Mouse (Mus musculus) CH12.LX (cell line): ENCODE measurements at regions not wholly inside any gene's neighbourhood (a gene's known extent, or its start where the extent isn't known, plus 50 kb on each side); places are given as distances from the start of the nearest gene placed in this dataset.

ENCODE experiments used
- DNase-seq: peaks from one replicate; pipeline ENCODE4 v3.0.0-alpha.2; 2013; ENCODE audit errors: extremely low read depth
- H3K27ac ChIP-seq: 2 replicates; pipeline ENCODE4 v1.5.1; 2012; ENCODE audit warnings: low read depth, mild to moderate bottlenecking, control low read depth, moderate library complexity; ENCODE audit not compliant: insufficient read depth
- H3K27me3 ChIP-seq: replicated peaks from 2 replicates; pipeline ENCODE3; 2012; ENCODE audit warnings: inconsistent platforms
- H3K36me3 ChIP-seq, 2 experiments: replicated peaks in 1 of 2; 2 replicates each; pipeline versions ENCODE3 to v1.6.1; 2012; ENCODE audit warnings: inconsistent platforms in 1 of 2, low read length in 1 of 2, mild to moderate bottlenecking in 1 of 2, mixed read lengths in 1 of 2, moderate library complexity in 1 of 2; ENCODE audit not compliant: control insufficient read depth in 1 of 2, insufficient read depth in 1 of 2
- H3K4me1 ChIP-seq, 2 experiments: 2 replicates each; pipeline ENCODE4 v1.6.1; 2012; ENCODE audit warnings: inconsistent platforms in 1 of 2, moderate library complexity in 1 of 2; ENCODE audit not compliant: insufficient read depth in 2 of 2, control insufficient read depth in 1 of 2
- H3K4me2 ChIP-seq: 2 replicates; pipeline ENCODE4 v1.6.1; 2012; ENCODE audit warnings: low read depth, mild to moderate bottlenecking, control low read depth; ENCODE audit not compliant: poor library complexity, insufficient read depth, severe bottlenecking
- H3K4me3 ChIP-seq, 3 experiments: fragments of 150-350 bp in 1 of 3; sonication (generic) in 1 of 3; replicated peaks in 1 of 3; 2 replicates each; pipeline versions ENCODE3 to v1.5.1; 2011 to 2012; ENCODE audit warnings: low read depth in 2 of 3, low read length in 2 of 3, mild to moderate bottlenecking in 2 of 3, moderate library complexity in 2 of 3, control low read depth in 1 of 3, improper control_type of control experiment in 1 of 3, inconsistent platforms in 1 of 3, mixed read lengths in 1 of 3; ENCODE audit not compliant: poor library complexity in 1 of 3
- H3K79me2 ChIP-seq: replicated peaks from 2 replicates; pipeline ENCODE4 v1.6.1; 2012; ENCODE audit warnings: mild to moderate bottlenecking, moderate library complexity; ENCODE audit not compliant: control insufficient read depth, poor library complexity, insufficient read depth, severe bottlenecking; ENCODE audit errors: extremely low read depth
- H3K9ac ChIP-seq: 2 replicates; pipeline ENCODE4 v1.6.1; 2012; ENCODE audit warnings: low read depth, mild to moderate bottlenecking, control low read depth, moderate library complexity; ENCODE audit not compliant: insufficient read depth
- H3K9me3 ChIP-seq: replicated peaks from 2 replicates; pipeline ENCODE3; 2012; ENCODE audit warnings: low read length, inconsistent platforms, mixed read lengths
- BHLHE40 ChIP-seq: IDR thresholded peaks from 2 replicates; pipeline ENCODE4 v1.6.1; 2011; ENCODE audit warnings: mild to moderate bottlenecking, low read depth, low read length, improper control_type of control experiment
- CHD2 ChIP-seq: IDR thresholded peaks from 2 replicates; pipeline ENCODE4 v1.6.1; 2011; ENCODE audit warnings: low read length, improper control_type of control experiment
- CTCF ChIP-seq, 2 experiments: IDR thresholded peaks in 1 of 2; conservative IDR thresholded peaks in 1 of 2; 2 replicates each; pipeline ENCODE4 v1.5.1; 2011 to 2012; ENCODE audit warnings: low read depth in 2 of 2, low read length in 2 of 2, improper control_type of control experiment in 1 of 2, inconsistent platforms in 1 of 2, mild to moderate bottlenecking in 1 of 2, moderate library complexity in 1 of 2
- E2F4 ChIP-seq: IDR thresholded peaks from 2 replicates; pipeline ENCODE4 v1.6.1; 2011; ENCODE audit warnings: low read depth, low read length, improper control_type of control experiment; ENCODE audit not compliant: insufficient replicate concordance
- EP300 ChIP-seq: IDR thresholded peaks from 2 replicates; pipeline ENCODE4 v1.6.1; 2011; ENCODE audit warnings: low read length, improper control_type of control experiment
- ETS1 ChIP-seq: conservative IDR thresholded peaks from 2 replicates; pipeline ENCODE4 v1.6.1; 2012; ENCODE audit warnings: low read depth, mild to moderate bottlenecking, inconsistent platforms, low read length, improper control_type of control experiment, moderate library complexity
- HCFC1 ChIP-seq: IDR thresholded peaks from 2 replicates; pipeline ENCODE4 v1.6.1; 2012; ENCODE audit warnings: low read depth, mild to moderate bottlenecking, inconsistent platforms, low read length, improper control_type of control experiment
- JUN ChIP-seq: IDR thresholded peaks from 2 replicates; pipeline ENCODE4 v1.6.1; 2011; ENCODE audit warnings: low read depth, mild to moderate bottlenecking, low read length, improper control_type of control experiment, moderate library complexity; ENCODE audit not compliant: insufficient read depth
- JUND ChIP-seq: conservative IDR thresholded peaks from 2 replicates; pipeline ENCODE4 v1.6.1; 2011; ENCODE audit warnings: low read depth, low read length, improper control_type of control experiment
- KAT2A ChIP-seq: IDR thresholded peaks from 2 replicates; pipeline ENCODE4 v1.6.1; 2012; ENCODE audit warnings: low read length, improper control_type of control experiment, inconsistent platforms; ENCODE audit not compliant: insufficient replicate concordance
- MAX ChIP-seq: IDR thresholded peaks from 2 replicates; pipeline ENCODE4 v1.6.1; 2011; ENCODE audit warnings: low read length, improper control_type of control experiment
- MXI1 ChIP-seq: IDR thresholded peaks from 2 replicates; pipeline ENCODE4 v1.6.1; 2011; ENCODE audit warnings: mild to moderate bottlenecking, low read depth, low read length, improper control_type of control experiment
- MYC ChIP-seq: IDR thresholded peaks from 2 replicates; pipeline ENCODE4 v1.6.1; 2011; ENCODE audit warnings: low read depth, mild to moderate bottlenecking, improper control_type of control experiment, low read length
- NRF1 ChIP-seq: IDR thresholded peaks from 2 replicates; pipeline ENCODE4 v1.6.1; 2014; ENCODE audit warnings: low read depth, mild to moderate bottlenecking, inconsistent platforms, low read length, improper control_type of control experiment, moderate library complexity
- POLR2AphosphoS2 ChIP-seq: IDR thresholded peaks from 2 replicates; pipeline ENCODE4 v1.6.1; 2011; ENCODE audit warnings: low read depth, low read length, improper control_type of control experiment
- RCOR1 ChIP-seq: conservative IDR thresholded peaks from 2 replicates; pipeline ENCODE4 v1.6.1; 2012; ENCODE audit warnings: low read depth, mild to moderate bottlenecking, inconsistent platforms, low read length, improper control_type of control experiment
- SIN3A ChIP-seq: IDR thresholded peaks from 2 replicates; pipeline ENCODE4 v1.6.1; 2012; ENCODE audit warnings: low read length, improper control_type of control experiment, inconsistent platforms
- ZMIZ1 ChIP-seq: IDR thresholded peaks from 2 replicates; pipeline ENCODE4 v1.6.1; 2012; ENCODE audit warnings: low read depth, mild to moderate bottlenecking, inconsistent platforms, low read length, improper control_type of control experiment
- ZNF384 ChIP-seq: IDR thresholded peaks from 2 replicates; pipeline ENCODE4 v1.6.1; 2012; ENCODE audit warnings: low read depth, low read length, improper control_type of control experiment, inconsistent platforms
- dilution Hi-C: fragments of 300-500 bp; cut with MboI; formaldehyde crosslinking; loops from 2 replicates; pipeline ENCODE4 v1.14.3; 2020; ENCODE audit warnings: low sequenced_read_pairs; ENCODE audit not compliant: extremely low pct_unique_long_range_greater_than_20kb, extremely low pct_ligation_motif_present
- in situ Hi-C: fragments of 300-500 bp; cut with MboI; formaldehyde crosslinking; loops from 3 replicates; pipeline ENCODE4 v1.14.3; 2019; ENCODE audit warnings: low sequenced_read_pairs, low pct_ligation_motif_present, low pct_unique_long_range_greater_than_20kb, mixed read lengths

DNA sequence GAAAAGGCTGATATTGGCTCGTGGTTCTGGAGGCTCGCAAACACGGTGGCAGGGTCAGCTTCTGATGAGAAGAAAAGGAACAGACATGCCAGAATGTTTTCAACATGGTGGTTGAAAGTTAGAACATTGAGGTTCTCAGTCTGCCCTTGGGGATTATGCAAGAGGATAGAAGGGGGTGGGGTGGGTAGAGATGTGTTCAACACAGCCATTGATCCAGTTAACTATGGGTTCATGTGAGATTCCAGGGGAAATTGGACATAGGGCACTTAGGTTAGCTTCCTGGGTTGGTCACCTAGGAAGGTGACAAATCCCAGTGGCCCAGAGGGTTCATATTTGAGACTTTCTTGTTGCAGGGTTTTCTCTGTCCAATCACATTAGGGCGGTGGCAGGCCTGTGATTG is 176.1 kb downstream of the Gadd45g start:
- H3K4me3 ChIP-seq: no peak overlapping the region
- no peaks in the 10 kb centered on the region for H3K36me3 ChIP-seq
- no peaks in the 10 kb centered on the region for H3K27me3 ChIP-seq
- dilution Hi-C loops (no loop called here), in situ Hi-C loops (no loop called here)
- no peak overlapping the region for H3K27ac ChIP-seq
- H3K9me3 ChIP-seq: peaks cover 2% of the 10 kb centered on the region
- no peaks in the 10 kb centered on the region for H3K79me2 ChIP-seq
- peaks cover 7 to 15% of the 10 kb centered on the region in 2 experiments for H3K4me1 ChIP-seq
- H3K9ac ChIP-seq: no peak overlapping the region
- no peak overlapping the region for H3K4me2 ChIP-seq
- DNase-seq: no peak
- no peak for TF ChIP-seq ZNF384
- no peak for TF ChIP-seq CHD2
- TF ChIP-seq E2F4: no peak
- TF ChIP-seq HCFC1: no peak
- no peak for TF ChIP-seq EP300
- no peak for TF ChIP-seq RCOR1
- TF ChIP-seq, all 38 proteins: peak for 0

DNA sequence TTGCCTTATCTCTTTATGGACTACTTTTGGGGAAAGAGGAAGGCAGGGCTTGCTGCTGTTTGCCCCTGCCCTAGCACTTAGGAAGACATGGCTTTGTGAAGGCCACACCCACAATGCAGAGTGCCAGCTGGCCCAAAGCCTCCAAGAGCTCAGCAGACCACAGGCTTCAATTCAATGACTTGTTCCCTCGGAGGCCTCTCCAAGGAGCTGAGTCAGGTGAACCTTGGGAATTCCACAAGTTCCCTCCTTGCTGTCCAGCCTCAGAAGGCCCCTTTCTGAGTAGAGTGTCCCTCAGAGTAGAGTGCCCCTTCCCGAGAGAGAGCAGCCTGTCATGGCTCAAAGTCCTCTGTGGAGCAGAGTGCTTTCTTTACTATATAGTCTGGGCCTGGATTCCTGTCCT is 177.9 kb downstream of the Gadd45g start:
- dilution Hi-C loops (no loop called here), in situ Hi-C loops (no loop called here)
- Histone ChIP-seq H3K4me1 (peaks cover 3 to 8% of the 10 kb centered on the region in 2 experiments; a peak in 1 of 4 replicates), H3K4me3 (no peak overlapping the region), H3K36me3 (no peaks in the 10 kb centered on the region), H3K27me3 (no peaks in the 10 kb centered on the region), H3K9ac (no peak overlapping the region), H3K9me3 (peaks cover 2% of the 10 kb centered on the region), H3K4me2 (no peak overlapping the region), H3K27ac (no peak overlapping the region), H3K79me2 (no peaks in the 10 kb centered on the region)
- DNase-seq: no peak
- TF ChIP-seq ZMIZ1 (no peak), SIN3A (no peak), MXI1 (no peak), ZNF384 (no peak), JUND (no peak), JUN (no peak), CTCF (conservative IDR thresholded peaks at IDR 0.05 in 1 of 2, IDR thresholded peaks at IDR 0.05 in 1 of 2; ENCODE audit: low read depth in 2 of 2, low read length in 2 of 2) (no peak), POLR2AphosphoS2 (no peak), MAX (no peak), ETS1 (no peak), NRF1 (no peak), BHLHE40 (no peak), MYC (no peak), KAT2A (no peak)
